Mouse (Mus musculus) macrophage (primary cell): ENCODE measurements around the gene Magi1. TPM values are rescaled to one million over a fixed set of nuclear protein-coding genes. Genes with fewer than 3 reads are reported as not detected.

Source experiments
- H3K27ac ChIP-seq: fragments of 350-480 bp; formaldehyde crosslinking; 2 replicates; pipeline ENCODE4 v1.9.0; 2021
- H3K36me3 ChIP-seq: fragments of 350-480 bp; formaldehyde crosslinking; 2 replicates; pipeline ENCODE4 v1.9.0; 2021; ENCODE audit errors: inconsistent target
- H3K4me3 ChIP-seq: fragments of 350-480 bp; formaldehyde crosslinking; 2 replicates; pipeline ENCODE4 v1.9.0; 2021; ENCODE audit errors: inconsistent target
- H3K79me2 ChIP-seq: fragments of 350-480 bp; formaldehyde crosslinking; 2 replicates; pipeline ENCODE4 v1.9.0; 2021; ENCODE audit errors: inconsistent target
- WGBS: methylation state at CpG from one replicate; pipeline ENCODE4 v1.1.7; 2026; ENCODE audit warnings: inconsistent platforms; ENCODE audit not compliant: missing documents; 5-methylcytosine and 5-hydroxymethylcytosine counted together
- polyA plus RNA-seq: library from polyadenylated mRNA; stranded (reverse); fragments of 250-400 nt; gene quantifications from 3 replicates; pipeline ENCODE4 v1.2.4, GENCODE M21; 2018; ENCODE audit warnings: inconsistent platforms
- total RNA-seq, 78 experiments: library from RNA; depleted of rRNA; stranded (reverse); fragments of 250-400 nt; gene quantifications; 1 replicate in 9 of 78; 2 replicates in 24 of 78; 3 replicates in 43 of 78; 4 replicates in 2 of 78; pipeline ENCODE4 v1.2.4; 2018; ENCODE audit warnings: inconsistent platforms in 56 of 78

The Magi1 gene
- total RNA-seq (2018; cell fraction: chromatin; rRNA removed) = 1 to 10 TPM in 3 of 26 experiments, under 1 TPM in 19, not detected in 4; 0.10 to 1.7 (median 0.43) TPM
- under 1 TPM in 22 of 26 experiments, not detected in 4; under 0.01 to 0.41 (median 0.05) TPM for total RNA-seq (2018; cell fraction: cytosol; rRNA removed)
- 1 to 10 TPM in 3 of 26 experiments, under 1 TPM in 12, not detected in 11; 0.12 to 1.5 (median 0.32) TPM for total RNA-seq (2018; cell fraction: nucleus; rRNA removed)
- 0.14 TPM in 1 of 3 replicates, not detected in the others for polyA plus RNA-seq

- Histone ChIP-seq H3K4me3 (no peak within 1 kb of the TSS), H3K79me2 (no peaks in the 10 kb centered on the region), H3K36me3 (no peaks in the 10 kb centered on the region), H3K27ac (no peak within 1 kb of the TSS)
- 2% methylated on average over 65 of the region's 86 CpGs for WGBS
Observed at GRCm38 (mm10) chr6:94283318-94284061, at the start of gene Magi1. Gene Magi1 (minus strand): TSS chr6:94283917.

GRCm38 (mm10) chr6:94327143-94327542 is 43.4 kb upstream of the Magi1 start:
- H3K4me3 ChIP-seq = no peak overlapping the region
- 79% methylated on average over 4 of the region's 4 CpGs for WGBS
- H3K27ac ChIP-seq = no peak overlapping the region
- H3K36me3 ChIP-seq = no peaks in the 10 kb centered on the region
- no peaks in the 10 kb centered on the region for H3K79me2 ChIP-seq

GRCm38 (mm10) chr6:94316886-94317285 is 33.2 kb upstream of the Magi1 start:
- Histone ChIP-seq H3K36me3 (no peaks in the 10 kb centered on the region), H3K79me2 (no peaks in the 10 kb centered on the region), H3K4me3 (no peak overlapping the region), H3K27ac (no peak overlapping the region)
- 82% methylated on average over 3 of the region's 3 CpGs for WGBS

GRCm38 (mm10) chr6:94312285-94312684 is 28.6 kb upstream of the Magi1 start:
- H3K4me3 ChIP-seq = no peak overlapping the region
- H3K27ac ChIP-seq = no peak overlapping the region
- WGBS = 83% methylated on average over 7 of the region's 7 CpGs
- no peaks in the 10 kb centered on the region for H3K79me2 ChIP-seq
- H3K36me3 ChIP-seq = no peaks in the 10 kb centered on the region

- WGBS = 67% methylated on average over 5 of the region's 7 CpGs
- no peaks in the 10 kb centered on the region for H3K36me3 ChIP-seq
- no peaks in the 10 kb centered on the region for H3K79me2 ChIP-seq
- no peak overlapping the region for H3K27ac ChIP-seq
- no peak overlapping the region for H3K4me3 ChIP-seq
Observed at GRCm38 (mm10) chr6:94308498-94308897, 24.8 kb upstream of the Magi1 start.

- Histone ChIP-seq H3K4me3 (no peak overlapping the region), H3K79me2 (no peaks in the 10 kb centered on the region), H3K36me3 (no peaks in the 10 kb centered on the region), H3K27ac (no peak overlapping the region)
- 90% methylated on average over 6 of the region's 6 CpGs for WGBS
Observed at GRCm38 (mm10) chr6:94303512-94303911, 19.8 kb upstream of the Magi1 start.

- Histone ChIP-seq H3K4me3 (no peak overlapping the region), H3K27ac (no peak overlapping the region), H3K36me3 (no peaks in the 10 kb centered on the region), H3K79me2 (no peaks in the 10 kb centered on the region)
- WGBS = 89% methylated on average over 10 of the region's 10 CpGs
Observed at GRCm38 (mm10) chr6:94301804-94302203, 18.1 kb upstream of the Magi1 start.

- 21% methylated on average over 3 of the region's 3 CpGs for WGBS
- no peak overlapping the region for H3K4me3 ChIP-seq
- H3K36me3 ChIP-seq = no peaks in the 10 kb centered on the region
- no peak overlapping the region for H3K27ac ChIP-seq
- H3K79me2 ChIP-seq = no peaks in the 10 kb centered on the region
Observed at GRCm38 (mm10) chr6:94300562-94300961, 16.8 kb upstream of the Magi1 start.

GRCm38 (mm10) chr6:94287387-94287786 is 3.7 kb upstream of the Magi1 start:
- no peak overlapping the region for H3K27ac ChIP-seq
- no peak overlapping the region for H3K4me3 ChIP-seq
- H3K79me2 ChIP-seq = no peaks in the 10 kb centered on the region
- no peaks in the 10 kb centered on the region for H3K36me3 ChIP-seq

GRCm38 (mm10) chr6:94286555-94286954 is 2.8 kb upstream of the Magi1 start:
- no peaks in the 10 kb centered on the region for H3K36me3 ChIP-seq
- H3K79me2 ChIP-seq = no peaks in the 10 kb centered on the region
- H3K4me3 ChIP-seq = no peak overlapping the region
- H3K27ac ChIP-seq = no peak overlapping the region
- WGBS = 85% methylated on average over 2 of the region's 2 CpGs

GRCm38 (mm10) chr6:94284089-94284825 is 540 bp upstream of the Magi1 start:
- H3K4me3 ChIP-seq = no peak overlapping the region

GRCm38 (mm10) chr6:94282301-94283241 is 1.1 kb downstream of the Magi1 start:
- Histone ChIP-seq H3K4me3 (no peak overlapping the region), H3K36me3 (no peaks in the 10 kb centered on the region), H3K27ac (no peak overlapping the region), H3K79me2 (no peaks in the 10 kb centered on the region)
- WGBS = 4% methylated on average over 41 of the region's 55 CpGs

More at GRCm38 (mm10) chr6:94284089-94284825, 540 bp upstream of the Magi1 start:
- Histone ChIP-seq H3K36me3 (no peaks in the 10 kb centered on the region), H3K79me2 (no peaks in the 10 kb centered on the region), H3K27ac (no peak overlapping the region)
- WGBS = 3% methylated on average over 44 of the region's 44 CpGs

- 42% methylated on average over 17 of the region's 17 CpGs for WGBS
- no peaks in the 10 kb centered on the region for H3K79me2 ChIP-seq
- no peak overlapping the region for H3K27ac ChIP-seq
- H3K36me3 ChIP-seq = no peaks in the 10 kb centered on the region
- no peak overlapping the region for H3K4me3 ChIP-seq
Observed at GRCm38 (mm10) chr6:94281606-94282280, 2.0 kb downstream of the Magi1 start.

- H3K36me3 ChIP-seq = no peaks in the 10 kb centered on the region
- 54% methylated on average over 3 of the region's 3 CpGs for WGBS
- H3K79me2 ChIP-seq = no peaks in the 10 kb centered on the region
- H3K27ac ChIP-seq = no peak overlapping the region
- H3K4me3 ChIP-seq = no peak overlapping the region
Observed at GRCm38 (mm10) chr6:94273941-94274340, 9.8 kb downstream of the Magi1 start.
